Mouse (Mus musculus) limb, embryonic 15.5 days (tissue): Measurements from ENCODE around the gene Naa35. TPM values are rescaled to one million over a fixed set of nuclear protein-coding genes. Genes with fewer than 3 reads are reported as not detected.
A peak's percentile ranks its signal among the peaks of the same experiment; 100 is the strongest.

ENCODE experiments used
- ATAC-seq: fragments of 200-750 bp; cut with Nextera tagmentation; 2 replicates; pipeline ENCODE4 v1.8.0; 2017; ENCODE audit warnings: low read depth, moderate TSS enrichment; ENCODE audit not compliant: insufficient number of reproducible peaks, low FRiP score, low TSS enrichment
- H3K27ac ChIP-seq: fragments of 300-500 bp; sonication (generic); 2 replicates; pipeline ENCODE4 v1.5.1; 2015; ENCODE audit warnings: moderate library complexity, mild to moderate bottlenecking, inconsistent platforms
- H3K27me3 ChIP-seq: fragments of 300-500 bp; sonication (generic); 2 replicates; pipeline ENCODE4 v1.6.1; 2015; ENCODE audit warnings: inconsistent platforms
- H3K36me3 ChIP-seq: fragments of 300-500 bp; sonication (generic); 2 replicates; pipeline ENCODE4 v1.6.1; 2015; ENCODE audit warnings: inconsistent platforms
- H3K4me1 ChIP-seq: fragments of 300-500 bp; sonication (generic); 2 replicates; pipeline ENCODE4 v1.6.1; 2015; ENCODE audit warnings: inconsistent platforms
- H3K4me2 ChIP-seq: fragments of 300-500 bp; sonication (generic); 2 replicates; pipeline ENCODE4 v1.6.1; 2015; ENCODE audit warnings: mild to moderate bottlenecking, inconsistent platforms
- H3K4me3 ChIP-seq: fragments of 300-500 bp; sonication (generic); 2 replicates; pipeline ENCODE4 v1.5.1; 2015; ENCODE audit warnings: mild to moderate bottlenecking, inconsistent platforms
- H3K9ac ChIP-seq: fragments of 300-500 bp; sonication (generic); 2 replicates; pipeline ENCODE4 v1.6.1; 2015; ENCODE audit warnings: inconsistent platforms
- H3K9me3 ChIP-seq: fragments of 300-500 bp; sonication (generic); 2 replicates; pipeline ENCODE4 v1.6.1; 2016; ENCODE audit warnings: inconsistent platforms
- WGBS: fragments of 180-500 bp; shearing (Covaris S2); methylation state at CpG from one replicate; pipeline ENCODE4 v1.1.7; 2015; 5-methylcytosine and 5-hydroxymethylcytosine counted together
- polyA plus RNA-seq: library from polyadenylated mRNA; unstranded; fragments of >200 nt; fragmentation: Nextera tagmentation; extraction: Ambion mirVana; gene quantifications from 2 replicates; pipeline ENCODE4 v1.2.1, GENCODE M21; 2015

Gene Naa35
- 74.2 and 80.9 TPM in 2 replicates for polyA plus RNA-seq

- under 1% methylated on average over 75 of the region's 83 CpGs for WGBS
- no peaks in the 10 kb centered on the region for H3K9me3 ChIP-seq
- H3K4me3 ChIP-seq: peak within 1 kb of the TSS; percentile 92
- no peaks in the 10 kb centered on the region for H3K27me3 ChIP-seq
- peak; percentile 98 for ATAC-seq
- peak within 1 kb of the TSS; percentile 87 for H3K9ac ChIP-seq
- H3K27ac ChIP-seq: peak within 1 kb of the TSS; percentile 78
- peaks cover 28% of the 10 kb centered on the region for H3K36me3 ChIP-seq
- peak within 1 kb of the TSS; percentile 89 for H3K4me2 ChIP-seq
- peaks cover 25% of the 10 kb centered on the region for H3K4me1 ChIP-seq
Observed at GRCm38 (mm10) chr13:59584947-59585647, at the start of gene Naa35, which contains the start of gene Agtpbp1. Naa35 (plus strand) TSS chr13:59585259. Agtpbp1 (minus strand) TSS chr13:59585227.

- 86% methylated on average over 6 of the region's 6 CpGs for WGBS
Observed at GRCm38 (mm10) chr13:59535746-59536145, 49.3 kb upstream of the Naa35 start.

GRCm38 (mm10) chr13:59536631-59537030, 48.4 kb upstream of the Naa35 start:
- Histone ChIP-seq H3K27me3 (no peaks in the 10 kb centered on the region), H3K9me3 (no peaks in the 10 kb centered on the region), H3K36me3 (0 out of 2 replicates have a peak, but pooled peaks cover 5% of the 10 kb centered on the region), H3K27ac (no peak overlapping the region), H3K4me1 (no peaks in the 10 kb centered on the region), H3K4me2 (no peak overlapping the region), H3K9ac (no peak overlapping the region), H3K4me3 (no peak overlapping the region)
- 76% methylated on average over 2 of the region's 2 CpGs for WGBS
- ATAC-seq: no peak

More at GRCm38 (mm10) chr13:59535746-59536145, 49.3 kb upstream of the Naa35 start:
- no peaks in the 10 kb centered on the region for H3K9me3 ChIP-seq
- no peak overlapping the region for H3K4me3 ChIP-seq
- H3K36me3 ChIP-seq: 0 out of 2 replicates have a peak, but pooled peaks cover 5% of the 10 kb centered on the region
- H3K27ac ChIP-seq: no peak overlapping the region
- no peak overlapping the region for H3K9ac ChIP-seq
- no peaks in the 10 kb centered on the region for H3K4me1 ChIP-seq
- no peak for ATAC-seq
- no peak overlapping the region for H3K4me2 ChIP-seq
- no peaks in the 10 kb centered on the region for H3K27me3 ChIP-seq

- WGBS: 92% methylated on average over 5 of the region's 5 CpGs
Observed at GRCm38 (mm10) chr13:59538661-59539060, 46.4 kb upstream of the Naa35 start.

GRCm38 (mm10) chr13:59540030-59540429, 45.0 kb upstream of the Naa35 start:
- no peak overlapping the region for H3K9ac ChIP-seq
- H3K4me2 ChIP-seq: no peak overlapping the region
- no peaks in the 10 kb centered on the region for H3K9me3 ChIP-seq
- no peaks in the 10 kb centered on the region for H3K27me3 ChIP-seq
- H3K4me3 ChIP-seq: no peak overlapping the region
- H3K4me1 ChIP-seq: 0 out of 2 replicates have a peak, but pooled peaks cover 4% of the 10 kb centered on the region
- H3K36me3 ChIP-seq: 0 out of 2 replicates have a peak, but pooled peaks cover 5% of the 10 kb centered on the region
- ATAC-seq: no peak
- no peak overlapping the region for H3K27ac ChIP-seq
- 81% methylated on average over 5 of the region's 5 CpGs for WGBS

More at GRCm38 (mm10) chr13:59538661-59539060, 46.4 kb upstream of the Naa35 start:
- Histone ChIP-seq H3K9me3 (no peaks in the 10 kb centered on the region), H3K27me3 (no peaks in the 10 kb centered on the region), H3K9ac (no peak overlapping the region), H3K27ac (no peak overlapping the region), H3K4me2 (no peak overlapping the region), H3K4me1 (no peaks in the 10 kb centered on the region), H3K4me3 (no peak overlapping the region), H3K36me3 (0 out of 2 replicates have a peak, but pooled peaks cover 5% of the 10 kb centered on the region)
- ATAC-seq: no peak

GRCm38 (mm10) chr13:59542411-59542810, 42.6 kb upstream of the Naa35 start:
- no peak overlapping the region for H3K4me3 ChIP-seq
- no peaks in the 10 kb centered on the region for H3K9me3 ChIP-seq
- H3K27me3 ChIP-seq: no peaks in the 10 kb centered on the region
- H3K9ac ChIP-seq: no peak overlapping the region
- H3K4me1 ChIP-seq: 0 out of 2 replicates have a peak, but pooled peaks cover 4% of the 10 kb centered on the region
- 84% methylated on average over 10 of the region's 10 CpGs for WGBS
- ATAC-seq: no peak
- H3K27ac ChIP-seq: no peak overlapping the region
- H3K4me2 ChIP-seq: no peak overlapping the region
- 0 out of 2 replicates have a peak, but pooled peaks cover 2% of the 10 kb centered on the region for H3K36me3 ChIP-seq

- no peaks in the 10 kb centered on the region for H3K27me3 ChIP-seq
- H3K27ac ChIP-seq: no peak overlapping the region
- ATAC-seq: no peak
- H3K4me3 ChIP-seq: no peak overlapping the region
- no peak overlapping the region for H3K4me2 ChIP-seq
- no peaks in the 10 kb centered on the region for H3K9me3 ChIP-seq
- 0 out of 2 replicates have a peak, but pooled peaks cover 9% of the 10 kb centered on the region for H3K4me1 ChIP-seq
- H3K36me3 ChIP-seq: no peaks in the 10 kb centered on the region
- 70% methylated on average over 2 of the region's 2 CpGs for WGBS
- H3K9ac ChIP-seq: no peak overlapping the region
Observed at GRCm38 (mm10) chr13:59547091-59547490, 38.0 kb upstream of the Naa35 start.

- Histone ChIP-seq H3K4me1 (0 out of 2 replicates have a peak, but pooled peaks cover 9% of the 10 kb centered on the region), H3K4me3 (no peak overlapping the region), H3K27me3 (no peaks in the 10 kb centered on the region), H3K36me3 (no peaks in the 10 kb centered on the region), H3K9ac (no peak overlapping the region), H3K27ac (no peak overlapping the region), H3K9me3 (no peaks in the 10 kb centered on the region), H3K4me2 (no peak overlapping the region)
- 54% methylated on average over 4 of the region's 4 CpGs for WGBS
- ATAC-seq: no peak
Observed at GRCm38 (mm10) chr13:59547716-59548115, 37.3 kb upstream of the Naa35 start.

- WGBS: 30% methylated on average over 1 of the region's 1 CpGs
- H3K27ac ChIP-seq: no peak overlapping the region
- H3K27me3 ChIP-seq: no peaks in the 10 kb centered on the region
- H3K9me3 ChIP-seq: no peaks in the 10 kb centered on the region
- H3K9ac ChIP-seq: no peak overlapping the region
- 0 out of 2 replicates have a peak, but pooled peaks cover 9% of the 10 kb centered on the region for H3K4me1 ChIP-seq
- H3K4me2 ChIP-seq: no peak overlapping the region
- ATAC-seq: no peak
- H3K4me3 ChIP-seq: no peak overlapping the region
- H3K36me3 ChIP-seq: no peaks in the 10 kb centered on the region
Observed at GRCm38 (mm10) chr13:59549318-59549798, 35.7 kb upstream of the Naa35 start.

GRCm38 (mm10) chr13:59552286-59552685, 32.8 kb upstream of the Naa35 start:
- H3K27ac ChIP-seq: no peak overlapping the region
- H3K4me3 ChIP-seq: no peak overlapping the region
- 0 out of 2 replicates have a peak, but pooled peaks cover 14% of the 10 kb centered on the region for H3K4me1 ChIP-seq
- WGBS: 79% methylated on average over 5 of the region's 5 CpGs
- no peak for ATAC-seq
- no peaks in the 10 kb centered on the region for H3K36me3 ChIP-seq
- no peak overlapping the region for H3K9ac ChIP-seq
- no peak overlapping the region for H3K4me2 ChIP-seq
- H3K9me3 ChIP-seq: no peaks in the 10 kb centered on the region
- H3K27me3 ChIP-seq: no peaks in the 10 kb centered on the region

GRCm38 (mm10) chr13:59552751-59553150, 32.3 kb upstream of the Naa35 start:
- H3K9ac ChIP-seq: no peak overlapping the region
- ATAC-seq: no peak
- WGBS: 65% methylated on average over 2 of the region's 2 CpGs
- no peak overlapping the region for H3K4me2 ChIP-seq
- no peak overlapping the region for H3K4me3 ChIP-seq
- H3K9me3 ChIP-seq: no peaks in the 10 kb centered on the region
- no peaks in the 10 kb centered on the region for H3K27me3 ChIP-seq
- no peaks in the 10 kb centered on the region for H3K36me3 ChIP-seq
- H3K4me1 ChIP-seq: peaks cover 15% of the 10 kb centered on the region; the same call in 1 of the 2 replicates
- H3K27ac ChIP-seq: no peak overlapping the region
